ENCODE assay signal across 8 mouse cellular contexts in genomic region chr3:40950601-40951201, GRCm38 (mm10). TPM values are rescaled to one million over a fixed set of nuclear protein-coding genes. Genes with fewer than 3 reads are reported as not detected.
A peak's percentile ranks its signal among the peaks of the same experiment; 100 is the strongest.
DNase-seq lines count a peak whose midpoint lies in the region; ATAC-seq and TF ChIP-seq lines count a peak whose summit lies in the region.

No protein-coding gene starts in this region.

- H3K36me3 ChIP-seq in limb, embryonic 15.5 days = no peaks in the 10 kb centered on the region
- H3K36me3 ChIP-seq in midbrain, embryonic 15.5 days (replicated peaks) = no peaks in the 10 kb centered on the region

- H3K9ac ChIP-seq in limb, embryonic 15.5 days = peak overlapping the region; percentile 38
- peak overlapping the region; percentile 71 for H3K9ac ChIP-seq in midbrain, embryonic 15.5 days

- no peak for TF ChIP-seq POLR2A in cortical plate, adult 2 months (IDR thresholded peaks at IDR 0.05; ENCODE audit: extremely low read depth, insufficient read depth, low read length)

- peaks cover 14% of the 10 kb centered on the region; the same call in 1 of the 2 replicates for H3K27me3 ChIP-seq in limb, embryonic 15.5 days
- 0 out of 2 replicates have a peak, but pooled peaks cover 5% of the 10 kb centered on the region for H3K27me3 ChIP-seq in midbrain, embryonic 15.5 days (replicated peaks)

- H3K4me3 ChIP-seq in cortical plate, adult 2 months (ENCODE audit: insufficient read depth, low read length) = peak overlapping the region; percentile 62
- H3K4me3 ChIP-seq in limb, embryonic 15.5 days = peak overlapping the region; percentile 74
- H3K4me3 ChIP-seq in midbrain, embryonic 15.5 days = peak overlapping the region; percentile 84

- peak; percentile 20 for ATAC-seq in inflammation-experienced regulatory T-cells, adult 6 months
- no peak for ATAC-seq in limb, embryonic 15.5 days (ENCODE audit: insufficient number of reproducible peaks, low FRiP score, low TSS enrichment, low read depth)
- peak; percentile 3; the same call in 1 of the 2 replicates for ATAC-seq in midbrain, embryonic 15.5 days (replicated peaks)

- no peaks in the 10 kb centered on the region for H3K4me1 ChIP-seq in cortical plate, adult 2 months (ENCODE audit: control insufficient read depth, insufficient read depth, low read length)
- H3K4me1 ChIP-seq in limb, embryonic 15.5 days = peaks cover 10% of the 10 kb centered on the region; the same call in 1 of the 2 replicates
- peaks cover 13% of the 10 kb centered on the region for H3K4me1 ChIP-seq in midbrain, embryonic 15.5 days

- H3K27ac ChIP-seq in cortical plate, adult 2 months (ENCODE audit: insufficient read depth, low read length) = no peak overlapping the region
- no peak overlapping the region for H3K27ac ChIP-seq in limb, embryonic 15.5 days
- peak overlapping the region; percentile 79 for H3K27ac ChIP-seq in midbrain, embryonic 15.5 days

- no peaks in the 10 kb centered on the region for H3K9me3 ChIP-seq in limb, embryonic 15.5 days
- no peaks in the 10 kb centered on the region for H3K9me3 ChIP-seq in midbrain, embryonic 15.5 days

- intact Hi-C loops in gastrocnemius, postnatal 14 days (cut with DNase I; ENCODE audit: low total_unique reads) = loop anchor here (10.0 kb wide), 1 partner anchor 614 kb away; no protein-coding TSS in a partner anchor

- H3K4me2 ChIP-seq in limb, embryonic 15.5 days = peak overlapping the region; percentile 100
- peak overlapping the region; percentile 96 for H3K4me2 ChIP-seq in midbrain, embryonic 15.5 days

- no peak for TF ChIP-seq CTCF in cortical plate, adult 2 months (IDR thresholded peaks at IDR 0.05; ENCODE audit: extremely low read depth, insufficient read depth, low read length)

- DNase-seq in 3134 (ENCODE audit: extremely low read depth, insufficient read length, low spot score) (peak; percentile 89), ZHBTc4 (ENCODE audit: low read depth, low spot score) (peak; percentile 62)
- DNase-seq in gastrocnemius, postnatal 14 days = peak; percentile 56
- DNase-seq in spleen, postnatal 36 days (ENCODE audit: low spot score in 2 of 2) = peak; percentile 53 to 57

- under 1% methylated on average over 43 of the region's 43 CpGs for WGBS in limb, embryonic 15.5 days
- under 1% methylated on average over 43 of the region's 43 CpGs for WGBS in midbrain, embryonic 15.5 days

RNA-seq across cellular contexts. Expression of gene Larp1b, which starts 1.1 kb away (rescaled TPM):
- 21.8 and 23.0 TPM in 2 replicates for polyA plus RNA-seq in cortical plate, adult 2 months (2012; rRNA removed)
- 10 to 100 TPM; 65.8 to 66.1 TPM for total RNA-seq in gastrocnemius, postnatal 14 days (2021)
- 10 to 100 TPM; 20.7 to 22.9 (median 21.6) TPM for polyA plus RNA-seq in inflammation-experienced regulatory T-cells, adult 6 months (2017; shearing (Covaris generic))
- polyA plus RNA-seq in limb, embryonic 15.5 days (2015; fragmentation: Nextera tagmentation; extraction: Ambion mirVana) = 2.2 and 3.3 TPM in 2 replicates
- 3.4 and 6.6 TPM in 2 replicates for polyA plus RNA-seq in midbrain, embryonic 15.5 days (2015; fragmentation: Nextera tagmentation; extraction: Ambion mirVana)

RNA-seq across cellular contexts. Expression of gene 1700034I23Rik, which starts 48.4 kb away (rescaled TPM):
- 0.06 and 0.11 TPM in 2 replicates for polyA plus RNA-seq in cortical plate, adult 2 months (2012; rRNA removed)
- under 1 TPM in 1 of 2 experiments, not detected in 1; 0.16 TPM for total RNA-seq in gastrocnemius, postnatal 14 days (2021)
- 1 to 10 TPM in 1 of 3 experiments, under 1 TPM in 2; 0.47 to 1.2 (median 0.97) TPM for polyA plus RNA-seq in inflammation-experienced regulatory T-cells, adult 6 months (2017; shearing (Covaris generic))
- 0.07 and 0.10 TPM in 2 replicates for polyA plus RNA-seq in limb, embryonic 15.5 days (2015; fragmentation: Nextera tagmentation; extraction: Ambion mirVana)
- 0.49 and 0.68 TPM in 2 replicates for polyA plus RNA-seq in midbrain, embryonic 15.5 days (2015; fragmentation: Nextera tagmentation; extraction: Ambion mirVana)
